Mouse (Mus musculus) adrenal gland, adult 8-10 months (tissue): ENCODE results near the gene Ermard. TPM values are rescaled to one million over a fixed set of nuclear protein-coding genes. Genes with fewer than 3 reads are reported as not detected.
A peak's percentile ranks its signal among the peaks of the same experiment; 100 is the strongest.

Source experiments
- DNase-seq: peaks from one replicate; pipeline ENCODE4 v3.0.0; 2022
- total RNA-seq, 4 experiments: library from RNA; stranded (reverse); gene quantifications; 2 replicates each; pipeline ENCODE4 v1.2.4; 2022

The Ermard gene
- total RNA-seq, 4 experiments from 2014 or later = 50.9 to 112 (median 71.7) TPM

- no peak for DNase-seq
Measured at GRCm38 (mm10) chr17:15060356-15060755, 19.3 kb downstream of the Ermard start.

DNA sequence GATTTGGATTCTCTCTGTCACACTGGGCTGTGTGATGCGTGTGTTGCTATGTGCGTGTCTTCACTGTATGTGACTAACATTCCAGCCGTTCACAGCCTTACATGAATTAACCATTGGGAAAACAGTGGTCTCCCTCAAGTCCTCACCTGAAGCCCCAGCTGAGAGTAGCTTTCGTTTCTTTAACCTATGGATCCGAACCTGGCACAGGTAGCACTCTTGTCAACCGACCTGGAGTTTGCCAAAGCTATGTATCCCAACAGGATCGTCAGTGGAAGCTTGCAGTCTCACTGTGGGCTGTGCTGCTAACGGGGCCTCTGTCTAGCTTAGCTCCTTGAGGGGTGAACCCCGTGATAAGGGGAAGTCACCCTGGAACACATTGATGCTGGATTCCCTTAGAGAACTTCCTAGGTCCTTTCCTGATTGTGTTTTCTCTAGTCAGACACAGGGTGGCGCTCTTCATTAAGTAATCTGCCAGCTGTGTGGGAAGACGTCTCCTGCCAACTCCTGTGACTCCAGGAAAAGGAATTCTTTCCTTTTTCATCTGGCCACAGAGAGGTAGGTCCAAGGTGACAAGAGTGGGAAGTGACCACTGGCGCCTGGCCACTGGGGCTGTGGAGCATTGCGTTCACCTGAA is 24.5 kb downstream of the Ermard start:
- peak; percentile 54 for DNase-seq

DNA sequence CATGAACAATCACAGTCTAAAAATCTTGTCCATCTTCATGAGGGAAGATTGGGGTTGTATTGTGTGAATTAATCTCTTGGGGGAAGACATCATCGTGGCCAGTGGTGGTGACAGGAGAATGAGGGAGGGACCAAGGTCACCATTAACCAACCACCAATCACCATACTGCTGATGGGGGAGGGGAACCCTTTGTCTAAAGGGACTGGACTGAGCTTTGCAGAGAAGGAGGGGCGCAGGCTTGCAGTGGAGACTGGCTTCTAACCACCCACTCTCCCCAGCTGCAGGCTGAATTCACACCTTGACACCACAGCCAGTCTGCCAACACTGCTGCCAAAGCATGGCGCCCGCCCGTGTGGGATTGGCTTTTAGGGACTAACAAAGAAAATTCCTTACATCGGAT is 25.1 kb downstream of the Ermard start:
- no peak for DNase-seq

DNA sequence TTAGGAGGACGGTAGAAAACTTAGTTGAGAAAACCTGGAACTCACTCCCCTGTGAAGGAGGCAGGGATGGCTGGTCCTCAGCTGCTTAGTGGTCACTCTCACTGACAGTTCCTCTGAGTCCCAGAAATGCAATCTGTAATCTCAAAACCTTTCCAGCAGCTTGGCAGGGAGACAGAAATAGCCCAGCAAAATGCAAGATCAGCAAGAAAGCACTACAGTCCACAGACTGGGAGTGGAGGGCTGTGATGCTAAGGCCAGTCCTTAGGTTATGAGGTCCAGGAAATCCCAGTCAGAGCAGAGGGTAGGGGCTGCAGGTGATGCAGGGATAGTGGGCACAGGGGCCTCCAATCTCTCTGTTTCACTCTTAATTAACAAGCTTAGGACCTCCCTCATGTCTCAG is 25.9 kb downstream of the Ermard start:
- no peak for DNase-seq

DNA sequence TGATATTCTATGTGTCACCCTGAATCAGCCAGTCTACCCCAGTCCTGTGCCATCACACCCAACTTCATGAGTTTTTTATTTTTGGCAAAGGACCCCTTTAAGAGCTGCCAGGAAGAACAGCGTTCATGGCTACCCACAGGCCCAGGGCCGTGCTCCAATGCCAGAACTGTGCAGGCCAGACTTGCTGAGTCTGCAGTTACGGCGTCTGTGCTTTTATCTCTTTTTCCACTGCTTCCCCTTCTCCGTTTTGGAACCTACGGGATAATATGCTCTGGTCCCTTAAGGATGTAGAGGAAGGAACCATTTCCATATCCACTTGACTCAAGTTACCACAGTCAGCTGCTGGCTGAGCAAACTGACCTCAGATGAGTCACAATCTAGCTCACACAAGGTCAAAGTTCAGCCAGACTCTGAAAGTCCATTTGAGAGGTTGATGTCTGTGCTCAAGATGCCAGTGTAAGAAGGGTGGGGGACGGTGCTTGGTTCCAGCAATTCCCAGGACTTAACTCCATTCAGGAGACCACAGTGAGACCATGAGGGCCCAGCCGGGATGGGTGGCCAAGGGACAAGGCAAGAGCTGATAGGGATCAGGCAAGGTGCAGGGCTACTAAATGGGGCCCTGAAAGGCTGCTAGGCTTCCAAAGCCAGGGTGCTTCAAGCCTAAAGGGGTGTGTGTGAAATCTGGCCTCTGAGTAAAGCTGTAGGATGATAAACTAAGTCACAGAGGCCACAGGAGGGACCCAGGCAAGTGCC is 27.2 kb downstream of the Ermard start:
- peak; percentile 30 for DNase-seq

DNA sequence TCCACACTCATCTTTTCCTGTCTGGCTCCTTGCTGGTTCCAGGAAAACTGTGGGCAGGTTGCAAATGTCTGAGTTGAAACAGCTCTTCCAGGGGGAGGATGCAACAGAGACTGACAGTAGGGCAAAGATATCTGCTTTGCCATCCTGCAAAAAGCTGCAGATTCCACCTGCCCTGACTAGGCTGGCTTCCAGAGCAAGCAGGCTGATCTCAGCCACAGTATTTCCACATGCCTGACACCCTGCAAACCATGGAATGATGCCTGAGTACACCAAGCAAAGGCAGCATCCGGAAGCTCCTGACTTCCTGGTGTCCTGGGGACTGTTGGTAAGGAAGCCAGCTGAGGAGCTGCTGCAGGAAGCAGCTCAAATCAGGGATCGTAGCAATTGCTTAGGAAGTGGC is 28.1 kb downstream of the Ermard start:
- no peak for DNase-seq

DNA sequence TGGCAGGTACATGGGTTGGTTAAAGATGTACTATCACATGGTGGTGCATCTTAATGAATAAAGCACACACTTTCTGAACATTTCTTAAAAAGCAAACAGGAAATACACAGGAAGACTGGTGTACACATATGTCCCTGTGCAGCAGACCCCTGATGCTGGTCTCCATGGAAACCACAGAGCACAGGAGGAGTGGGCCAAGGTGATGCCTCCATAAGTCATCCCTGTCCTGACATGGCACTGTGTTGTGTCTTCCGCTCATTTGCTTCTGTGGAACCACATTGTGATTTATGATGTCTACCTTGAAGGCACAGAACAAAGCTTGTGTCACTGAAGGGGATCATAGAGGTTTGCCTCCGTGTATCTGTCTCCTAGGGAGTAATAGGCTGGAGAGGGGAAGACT is 31.2 kb downstream of the Ermard start:
- DNase-seq = no peak

- DNase-seq = no peak
Measured at GRCm38 (mm10) chr17:15075033-15075432, 34.0 kb downstream of the Ermard start.

GRCm38 (mm10) chr17:15077536-15077935 is 36.5 kb downstream of the Ermard start:
- no peak for DNase-seq

GRCm38 (mm10) chr17:15084226-15084848 is 43.3 kb downstream of the Ermard start:
- no peak for DNase-seq

DNA sequence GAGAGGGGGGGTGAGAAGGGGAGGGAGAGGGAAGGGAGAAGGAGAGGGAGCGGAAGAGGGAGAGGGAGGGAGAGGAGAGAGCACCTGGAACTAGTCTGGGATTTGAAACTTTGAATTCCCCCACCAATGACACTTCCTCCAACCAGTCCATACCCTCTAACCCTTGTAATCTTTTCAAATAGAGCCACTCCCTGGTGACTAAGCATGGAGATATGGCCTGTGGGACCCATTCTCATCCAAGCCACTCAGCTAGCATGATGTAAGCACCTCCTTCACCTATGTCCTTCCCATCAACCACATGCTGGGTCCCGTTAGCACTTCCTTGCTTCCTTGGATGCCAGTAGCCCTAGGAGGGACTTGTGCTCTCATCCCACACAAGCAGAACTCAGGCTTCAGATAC is 44.0 kb downstream of the Ermard start:
- no peak for DNase-seq

- DNase-seq = no peak
Measured at GRCm38 (mm10) chr17:15088166-15088565, 47.2 kb downstream of the Ermard start.

DNA sequence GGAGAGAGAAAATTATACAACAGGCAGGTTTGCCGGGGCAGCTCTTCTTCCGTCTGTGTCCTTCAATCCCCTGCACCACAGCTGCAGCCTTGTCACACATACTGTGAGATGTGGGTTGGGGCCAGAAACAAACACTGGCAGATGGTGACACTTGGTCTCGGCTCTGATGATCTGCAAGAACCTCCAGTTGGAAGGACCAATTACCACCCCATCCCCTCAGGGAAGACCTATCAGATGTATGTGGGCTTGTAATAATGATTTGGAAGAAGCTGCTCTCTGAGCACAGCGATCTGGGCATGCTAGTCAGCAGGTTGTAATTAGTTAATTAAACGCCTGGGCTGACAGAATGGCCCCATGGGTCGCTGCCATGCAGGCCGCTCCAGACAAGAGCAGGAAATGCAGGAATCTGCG is 47.6 kb downstream of the Ermard start:
- DNase-seq = no peak

- DNase-seq = no peak
Measured at GRCm38 (mm10) chr17:15091739-15092138, 50.7 kb downstream of the Ermard start.

DNA sequence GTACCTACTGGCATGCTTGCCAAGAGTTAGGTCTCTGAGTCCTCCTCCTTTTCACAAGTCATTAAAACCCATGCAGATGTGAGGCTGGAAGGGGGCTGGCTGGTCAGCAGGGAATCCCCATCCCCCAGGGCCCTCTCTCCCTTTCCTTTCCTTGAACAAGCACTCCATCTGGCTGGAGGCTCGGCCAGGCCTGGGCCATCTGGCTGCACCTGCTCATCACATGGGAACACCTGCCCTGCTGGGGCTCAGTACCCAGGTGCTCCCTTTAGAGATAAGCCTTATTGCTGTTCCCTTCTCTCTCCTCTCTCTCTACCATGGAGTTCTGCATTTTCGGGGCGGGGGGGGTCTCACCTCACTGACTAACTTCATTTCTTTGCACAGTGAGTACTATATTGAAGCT is 52.5 kb downstream of the Ermard start:
- no peak for DNase-seq

DNA sequence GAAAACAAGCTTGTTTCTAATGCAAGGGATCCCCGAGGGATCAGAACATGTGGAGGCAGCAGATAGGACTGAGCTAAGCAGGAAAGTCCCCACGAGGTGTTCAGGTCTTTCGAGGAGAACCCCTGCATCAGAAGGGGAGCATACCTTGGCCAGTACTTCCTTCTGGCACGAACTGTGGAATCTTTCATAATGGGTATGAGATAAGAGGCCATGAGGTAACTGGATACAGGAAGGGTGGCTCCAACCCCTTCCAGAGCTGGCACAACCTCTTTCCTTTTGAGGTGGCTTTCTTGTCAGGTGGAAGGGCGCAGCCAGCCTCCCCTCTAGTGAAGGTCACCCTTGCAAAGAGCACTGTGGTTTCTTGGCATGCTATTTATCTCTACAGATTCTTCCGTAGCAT is 55.8 kb downstream of the Ermard start:
- no peak for DNase-seq

- DNase-seq = no peak
Measured at GRCm38 (mm10) chr17:15098677-15099076, 57.7 kb downstream of the Ermard start.

GRCm38 (mm10) chr17:15101355-15101754 is 60.3 kb downstream of the Ermard start:
- no peak for DNase-seq

GRCm38 (mm10) chr17:15107143-15107649 is 66.2 kb downstream of the Ermard start:
- no peak for DNase-seq

- DNase-seq = no peak
Measured at GRCm38 (mm10) chr17:15108473-15109441, 67.7 kb downstream of the Ermard start.

GRCm38 (mm10) chr17:15115550-15115949 is 74.5 kb downstream of the Ermard start:
- no peak for DNase-seq

DNA sequence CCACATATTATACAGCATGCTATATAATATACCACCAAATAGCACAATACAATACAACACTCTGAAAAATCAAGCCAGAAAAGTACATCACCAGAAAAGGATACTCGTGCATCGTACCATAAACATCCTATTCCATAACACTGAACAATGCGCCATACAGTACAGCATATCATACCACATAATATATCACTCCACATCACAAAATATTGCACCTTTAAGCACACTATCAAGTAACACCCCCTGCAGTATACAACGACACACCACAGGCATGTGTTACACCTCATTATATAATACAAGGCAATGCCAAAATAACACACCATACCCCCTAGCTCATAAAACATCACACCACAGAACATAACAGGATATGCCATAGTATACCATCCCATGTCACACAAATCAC is 79.1 kb downstream of the Ermard start:
- no peak for DNase-seq
